Mouse (Mus musculus): ENCODE measurements around the gene Jmjd6.

- TF ChIP-seq CTCF (IDR thresholded peaks at IDR 0.05; ENCODE audit: borderline replicate concordance, insufficient read depth, low read depth, low read length) (no peak), POLR2A (IDR thresholded peaks at IDR 0.05; ENCODE audit: borderline replicate concordance, insufficient read depth, low read length) (no peak)
Observed at GRCm38 (mm10) chr11:116799364-116799763, 43.9 kb downstream of the Jmjd6 start.

Measured in cerebellum, adult 2 months (tissue).